Mouse (Mus musculus): ENCODE data around the gene Aanat. TPM values are rescaled to one million over a fixed set of nuclear protein-coding genes. Genes with fewer than 3 reads are reported as not detected.

Gene Aanat
- polyA plus RNA-seq, 1 experiment from 2014 or later: not detected

GRCm38 (mm10) chr11:116574982-116575381, 11.2 kb upstream of the Aanat start:
- 63% methylated on average over 6 of the region's 6 CpGs for WGBS (ENCODE audit: insufficient replicate concordance)
- H3K9me3 ChIP-seq (replicated peaks): no peaks in the 10 kb centered on the region
- peak overlapping the region; percentile 99 for H3K27ac ChIP-seq (replicated peaks)
- H3K4me2 ChIP-seq: peak overlapping the region; percentile 82
- peaks cover 21% of the 10 kb centered on the region for H3K36me3 ChIP-seq (replicated peaks)
- H3K4me3 ChIP-seq (replicated peaks): 0 out of 2 replicates have a peak overlapping the region, but pooled peaks have one; percentile 53
- no peak for ATAC-seq (ENCODE audit: insufficient read depth)
- peaks cover 99% of the 10 kb centered on the region for H3K4me1 ChIP-seq (replicated peaks)
- no peaks in the 10 kb centered on the region for H3K27me3 ChIP-seq
- H3K9ac ChIP-seq: peak overlapping the region; percentile 33; the same call in 1 of the 2 replicates

- Histone ChIP-seq H3K27ac (replicated peaks) (peak overlapping the region; percentile 99), H3K4me3 (replicated peaks) (0 out of 2 replicates have a peak overlapping the region, but pooled peaks have one; percentile 3), H3K27me3 (no peaks in the 10 kb centered on the region), H3K9ac (peak overlapping the region; percentile 33; the same call in 1 of the 2 replicates), H3K9me3 (replicated peaks) (no peaks in the 10 kb centered on the region), H3K36me3 (replicated peaks) (peaks cover 20% of the 10 kb centered on the region), H3K4me1 (replicated peaks) (peaks cover 99% of the 10 kb centered on the region), H3K4me2 (peak overlapping the region; percentile 82)
- 88% methylated on average over 2 of the region's 2 CpGs for WGBS (ENCODE audit: insufficient replicate concordance)
- ATAC-seq (ENCODE audit: insufficient read depth): no peak
Measured at GRCm38 (mm10) chr11:116575396-116575795, 10.8 kb upstream of the Aanat start.

GRCm38 (mm10) chr11:116579280-116579679, 7.0 kb upstream of the Aanat start:
- Histone ChIP-seq H3K9ac (peak overlapping the region; percentile 99), H3K27ac (replicated peaks) (peak overlapping the region; percentile 97), H3K27me3 (no peaks in the 10 kb centered on the region), H3K4me2 (peak overlapping the region; percentile 89), H3K36me3 (replicated peaks) (peaks cover 11% of the 10 kb centered on the region), H3K4me3 (replicated peaks) (peak overlapping the region; percentile 90), H3K4me1 (replicated peaks) (peaks cover 70% of the 10 kb centered on the region), H3K9me3 (replicated peaks) (no peaks in the 10 kb centered on the region)
- ATAC-seq (ENCODE audit: insufficient read depth): no peak
- WGBS (ENCODE audit: insufficient replicate concordance): 79% methylated on average over 3 of the region's 3 CpGs

GRCm38 (mm10) chr11:116580031-116580652, 6.1 kb upstream of the Aanat start:
- Histone ChIP-seq H3K4me3 (replicated peaks) (peak overlapping the region; percentile 90), H3K4me1 (replicated peaks) (peaks cover 62% of the 10 kb centered on the region), H3K36me3 (replicated peaks) (peaks cover 11% of the 10 kb centered on the region), H3K9ac (peak overlapping the region; percentile 99), H3K9me3 (replicated peaks) (no peaks in the 10 kb centered on the region), H3K4me2 (peak overlapping the region; percentile 89), H3K27me3 (peaks cover 4% of the 10 kb centered on the region; the same call in 1 of the 2 replicates), H3K27ac (replicated peaks) (peak overlapping the region; percentile 97)
- ATAC-seq (ENCODE audit: insufficient read depth): peak; percentile 66
- WGBS (ENCODE audit: insufficient replicate concordance): 8% methylated on average over 10 of the region's 10 CpGs

GRCm38 (mm10) chr11:116580711-116581375, 5.4 kb upstream of the Aanat start:
- ATAC-seq (ENCODE audit: insufficient read depth): peak; percentile 79
- no peaks in the 10 kb centered on the region for H3K9me3 ChIP-seq (replicated peaks)
- peaks cover 55% of the 10 kb centered on the region for H3K4me1 ChIP-seq (replicated peaks)
- H3K4me2 ChIP-seq: peak overlapping the region; percentile 89
- H3K27ac ChIP-seq (replicated peaks): peak overlapping the region; percentile 97
- H3K27me3 ChIP-seq: peaks cover 7% of the 10 kb centered on the region
- peaks cover 11% of the 10 kb centered on the region for H3K36me3 ChIP-seq (replicated peaks)
- H3K9ac ChIP-seq: peak overlapping the region; percentile 99
- H3K4me3 ChIP-seq (replicated peaks): peak overlapping the region; percentile 90
- under 1% methylated on average over 91 of the region's 91 CpGs for WGBS (ENCODE audit: insufficient replicate concordance)

- Histone ChIP-seq H3K27me3 (peaks cover 13% of the 10 kb centered on the region), H3K4me2 (peak within 1 kb of the TSS; percentile 89), H3K4me3 (replicated peaks) (peak within 1 kb of the TSS; percentile 90), H3K36me3 (replicated peaks) (peaks cover 11% of the 10 kb centered on the region), H3K9ac (peak within 1 kb of the TSS; percentile 99), H3K4me1 (replicated peaks) (peaks cover 51% of the 10 kb centered on the region), H3K27ac (replicated peaks) (peak within 1 kb of the TSS; percentile 97), H3K9me3 (replicated peaks) (no peaks in the 10 kb centered on the region)
- WGBS (ENCODE audit: insufficient replicate concordance): 1% methylated on average over 51 of the region's 51 CpGs
- ATAC-seq (ENCODE audit: insufficient read depth): peak; percentile 76
Measured at GRCm38 (mm10) chr11:116581376-116581814, 4.8 kb upstream of the Aanat start, which contains the start of gene Ube2o. Gene Ube2o (minus strand): TSS chr11:116581447.

GRCm38 (mm10) chr11:116585682-116586081, 550 bp upstream of the Aanat start:
- Histone ChIP-seq H3K4me2 (no peak overlapping the region), H3K9me3 (replicated peaks) (no peaks in the 10 kb centered on the region), H3K4me3 (replicated peaks) (no peak overlapping the region), H3K4me1 (replicated peaks) (peaks cover 40% of the 10 kb centered on the region), H3K27me3 (peaks cover 51% of the 10 kb centered on the region), H3K9ac (no peak overlapping the region), H3K36me3 (replicated peaks) (no peaks in the 10 kb centered on the region), H3K27ac (replicated peaks) (no peak overlapping the region)
- ATAC-seq (ENCODE audit: insufficient read depth): no peak
- 67% methylated on average over 6 of the region's 6 CpGs for WGBS (ENCODE audit: insufficient replicate concordance)

GRCm38 (mm10) chr11:116586801-116587631, 784 bp downstream of the Aanat start:
- no peaks in the 10 kb centered on the region for H3K36me3 ChIP-seq (replicated peaks)
- no peak overlapping the region for H3K27ac ChIP-seq (replicated peaks)
- H3K9ac ChIP-seq: no peak overlapping the region
- H3K4me1 ChIP-seq (replicated peaks): peaks cover 35% of the 10 kb centered on the region
- no peak overlapping the region for H3K4me2 ChIP-seq
- H3K4me3 ChIP-seq (replicated peaks): no peak overlapping the region
- H3K27me3 ChIP-seq: peaks cover 51% of the 10 kb centered on the region
- 27% methylated on average over 23 of the region's 23 CpGs for WGBS (ENCODE audit: insufficient replicate concordance)
- peak; percentile 75 for ATAC-seq (ENCODE audit: insufficient read depth)
- no peaks in the 10 kb centered on the region for H3K9me3 ChIP-seq (replicated peaks)

GRCm38 (mm10) chr11:116589020-116589531, 2.8 kb downstream of the Aanat start:
- Histone ChIP-seq H3K9me3 (replicated peaks) (no peaks in the 10 kb centered on the region), H3K4me3 (replicated peaks) (no peak overlapping the region), H3K4me1 (replicated peaks) (peaks cover 40% of the 10 kb centered on the region), H3K27me3 (peaks cover 51% of the 10 kb centered on the region), H3K27ac (replicated peaks) (no peak overlapping the region), H3K9ac (no peak overlapping the region), H3K4me2 (no peak overlapping the region; the same call in 1 of the 2 replicates), H3K36me3 (replicated peaks) (no peaks in the 10 kb centered on the region)
- 28% methylated on average over 14 of the region's 14 CpGs for WGBS (ENCODE audit: insufficient replicate concordance)
- ATAC-seq (ENCODE audit: insufficient read depth): no peak

GRCm38 (mm10) chr11:116589574-116589973, 3.3 kb downstream of the Aanat start:
- Histone ChIP-seq H3K9ac (no peak overlapping the region), H3K4me1 (replicated peaks) (peaks cover 40% of the 10 kb centered on the region), H3K9me3 (replicated peaks) (no peaks in the 10 kb centered on the region), H3K4me3 (replicated peaks) (no peak overlapping the region), H3K4me2 (no peak overlapping the region), H3K27ac (replicated peaks) (no peak overlapping the region), H3K27me3 (peaks cover 49% of the 10 kb centered on the region), H3K36me3 (replicated peaks) (no peaks in the 10 kb centered on the region)
- WGBS (ENCODE audit: insufficient replicate concordance): 56% methylated on average over 8 of the region's 8 CpGs
- ATAC-seq (ENCODE audit: insufficient read depth): no peak
